Mouse (Mus musculus): Measurements from ENCODE around the gene Steap3.

Steap3 gene

DNA sequence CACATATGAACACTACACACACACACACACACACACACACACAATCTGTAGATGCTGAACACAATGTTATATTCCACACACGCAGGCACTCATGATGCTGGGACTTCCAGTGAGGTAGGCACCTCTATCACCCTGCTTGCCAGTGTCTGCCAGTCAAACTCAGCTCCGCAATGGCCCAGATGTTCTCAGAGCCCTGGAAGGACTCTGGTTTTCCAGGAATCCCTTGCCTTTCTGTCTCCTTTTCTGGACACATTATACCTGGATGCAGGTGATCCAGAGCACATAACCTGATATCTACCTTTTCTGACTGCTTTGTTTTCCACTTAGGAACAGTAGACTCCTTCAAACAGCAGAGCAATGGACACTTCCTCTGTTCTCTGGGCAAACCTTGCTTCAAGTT, 75.8 kb downstream of the Steap3 start:
- DNase-seq = no peak

DNA sequence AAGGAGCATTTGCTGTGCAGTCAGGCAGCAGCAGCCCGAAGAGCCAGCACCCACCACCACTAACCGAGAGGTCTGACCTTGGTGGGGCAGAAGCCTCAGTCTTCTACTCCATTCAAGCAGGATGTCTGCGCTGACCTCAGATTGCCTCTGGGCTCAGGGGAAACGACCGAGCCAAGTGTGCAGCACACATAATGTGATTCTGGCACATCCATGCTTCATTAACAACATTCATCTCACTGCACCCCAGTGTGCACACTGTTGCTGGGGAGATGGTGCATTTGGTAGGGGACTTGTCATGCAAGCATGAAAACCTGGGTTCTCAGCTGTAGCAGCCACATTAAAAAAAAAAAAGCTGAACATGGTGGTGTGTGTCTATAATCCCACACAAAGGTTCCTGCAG, 76.6 kb downstream of the Steap3 start:
- DNase-seq = no peak

- DNase-seq = no peak
Measured at GRCm38 (mm10) chr1:120193586-120193985, 78.9 kb downstream of the Steap3 start.

- DNase-seq = no peak
Measured at GRCm38 (mm10) chr1:120192321-120192720, 80.2 kb downstream of the Steap3 start.

GRCm38 (mm10) chr1:120190946-120191345, 81.6 kb downstream of the Steap3 start:
- no peak for DNase-seq

DNA sequence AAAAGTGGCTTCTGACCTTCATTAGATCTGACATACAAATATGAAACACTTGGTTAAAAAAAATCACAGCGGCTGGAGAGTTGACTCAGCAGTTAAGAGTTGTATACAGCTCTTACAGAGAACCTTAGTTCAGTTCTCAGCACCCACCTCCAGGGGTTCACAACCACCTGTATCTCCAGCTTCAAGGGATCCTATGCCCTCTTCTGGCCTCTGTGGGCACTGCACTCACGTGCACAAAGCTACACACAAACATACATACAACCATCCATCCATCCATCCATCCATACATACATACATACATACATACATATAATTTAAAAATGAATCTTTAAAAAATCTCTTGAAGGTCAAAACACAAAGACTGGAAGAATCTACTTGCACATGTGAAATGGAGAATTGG, 82.2 kb downstream of the Steap3 start:
- no peak for DNase-seq

DNA sequence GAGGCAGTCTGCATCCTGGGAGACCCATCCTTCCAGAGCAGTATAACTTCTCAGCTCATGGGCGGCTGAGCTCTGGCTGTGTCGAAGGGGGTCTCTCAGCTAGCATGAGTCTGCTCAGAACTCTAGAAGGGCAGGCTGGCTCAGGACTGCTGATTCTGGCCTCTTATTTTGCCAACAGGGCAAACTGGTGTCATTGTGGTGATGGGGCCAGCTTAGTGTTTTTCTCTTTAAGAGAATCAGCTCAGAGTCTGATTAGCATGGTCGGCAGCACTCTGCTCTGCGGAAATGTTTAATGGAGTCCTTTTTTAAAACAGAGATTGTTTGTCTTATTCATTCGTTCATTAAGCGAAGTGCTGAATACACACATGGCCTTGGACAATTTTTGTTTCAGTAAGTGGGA, 83.3 kb downstream of the Steap3 start:
- DNase-seq = peak; percentile 7

DNA sequence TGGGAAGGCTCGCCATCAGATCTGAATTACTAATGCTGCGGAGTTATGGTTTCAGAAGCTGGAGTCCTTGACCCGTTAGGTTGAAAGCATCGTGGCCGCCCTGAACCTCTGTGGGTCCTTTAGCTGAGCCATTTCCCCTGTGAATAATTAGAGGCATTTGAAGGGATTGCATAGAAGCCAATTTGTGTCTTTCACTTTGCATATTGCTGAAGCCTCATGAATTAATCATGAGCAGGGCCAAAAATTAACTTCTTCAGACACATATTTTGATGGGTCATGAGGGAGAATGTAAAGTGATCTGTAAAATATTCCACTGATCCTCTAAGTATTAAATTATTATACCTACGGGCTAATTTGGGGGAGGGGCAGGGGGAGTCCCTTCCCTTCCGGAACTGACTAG, 85.4 kb downstream of the Steap3 start:
- DNase-seq = no peak

DNA sequence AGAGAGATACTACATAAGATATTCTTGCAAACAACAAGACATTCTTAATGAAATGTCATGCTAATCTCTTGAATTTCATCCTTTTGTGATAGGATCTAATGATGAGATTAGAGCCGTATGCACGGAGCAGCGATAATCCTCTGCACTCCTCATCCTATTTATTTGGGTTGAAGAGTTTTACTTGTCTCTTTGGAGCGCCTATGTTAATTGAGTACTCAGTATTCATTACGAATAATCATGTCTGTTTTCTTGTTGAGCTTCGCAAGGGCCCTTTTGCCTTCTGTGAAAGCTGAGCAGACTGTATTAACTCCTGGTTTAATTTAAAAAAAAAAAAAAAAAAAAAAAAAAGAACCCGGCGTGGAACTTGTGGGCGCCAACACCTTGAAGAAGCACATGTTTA, 85.8 kb downstream of the Steap3 start:
- DNase-seq = no peak

DNA sequence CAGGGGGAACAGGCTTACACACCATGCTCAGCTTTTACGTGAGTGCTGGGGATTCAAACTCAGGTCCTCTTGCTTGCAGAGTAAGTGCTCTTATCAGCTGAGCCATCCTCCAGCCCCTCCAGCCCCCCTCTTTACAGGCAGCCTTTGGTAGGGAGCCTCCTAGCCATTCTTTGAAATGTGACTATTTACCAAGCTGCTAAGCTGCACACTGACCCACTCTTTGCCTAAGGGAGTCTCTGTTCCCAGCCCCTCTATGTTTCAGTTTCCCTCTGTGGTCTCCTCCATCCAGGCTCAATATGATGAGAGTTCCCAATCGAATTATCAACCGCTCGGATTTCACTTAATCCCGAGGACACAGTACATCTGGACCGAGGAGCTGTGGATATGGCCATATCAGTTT, 86.3 kb downstream of the Steap3 start:
- DNase-seq = no peak

- DNase-seq = no peak
Measured at GRCm38 (mm10) chr1:120177141-120177540, 95.4 kb downstream of the Steap3 start.

- DNase-seq = no peak
Measured at GRCm38 (mm10) chr1:120176313-120176712, 96.2 kb downstream of the Steap3 start.

- DNase-seq = no peak
Measured at GRCm38 (mm10) chr1:120174991-120175390, 97.5 kb downstream of the Steap3 start.

GRCm38 (mm10) chr1:120171819-120172521, 100.5 kb downstream of the Steap3 start:
- peak; percentile 21 for DNase-seq

GRCm38 (mm10) chr1:120170307-120170706, 102.2 kb downstream of the Steap3 start:
- DNase-seq = no peak

DNA sequence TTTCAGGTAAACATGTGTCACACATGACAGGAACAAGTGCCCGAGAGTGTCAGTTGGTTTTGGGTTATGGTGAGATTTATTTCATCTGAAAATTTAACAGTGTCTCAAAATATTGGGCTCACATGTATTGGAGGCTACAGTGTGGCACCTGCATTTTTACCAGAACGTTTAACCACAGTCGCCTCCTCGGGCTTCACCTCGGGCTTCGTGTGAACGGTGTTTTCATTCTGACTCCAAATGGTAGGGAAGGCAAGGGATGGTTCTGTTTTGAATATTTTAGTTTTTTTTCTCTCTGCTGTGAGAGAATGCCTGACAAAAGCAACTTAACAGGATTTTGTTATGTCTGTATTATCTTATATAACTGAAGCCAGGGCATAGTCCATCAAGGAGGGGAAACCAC, 103.8 kb downstream of the Steap3 start:
- no peak for DNase-seq

GRCm38 (mm10) chr1:120168016-120168415, 104.5 kb downstream of the Steap3 start:
- DNase-seq = no peak

GRCm38 (mm10) chr1:120162616-120163015, 109.9 kb downstream of the Steap3 start:
- DNase-seq = no peak

DNA sequence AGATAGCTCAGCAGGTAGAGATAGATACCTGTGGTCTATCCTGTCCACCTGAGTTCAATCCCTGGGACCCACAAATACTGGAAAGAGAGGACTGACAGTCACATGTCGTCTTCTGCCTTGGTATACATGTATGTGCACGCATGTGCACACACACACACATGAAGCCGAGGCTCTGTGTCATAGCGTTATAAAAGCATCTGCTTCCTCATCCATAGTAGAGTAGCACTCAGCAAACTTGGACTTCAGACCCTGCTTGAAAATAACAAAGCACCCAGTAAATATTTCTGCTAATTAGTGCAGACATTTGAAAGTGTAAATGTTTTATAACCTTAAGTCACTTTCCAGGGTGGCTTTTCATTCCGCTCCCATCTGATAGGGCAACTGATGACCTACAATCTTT, 111.0 kb downstream of the Steap3 start:
- DNase-seq = no peak

- no peak for DNase-seq
Measured at GRCm38 (mm10) chr1:120158474-120159127, 113.9 kb downstream of the Steap3 start.

DNA sequence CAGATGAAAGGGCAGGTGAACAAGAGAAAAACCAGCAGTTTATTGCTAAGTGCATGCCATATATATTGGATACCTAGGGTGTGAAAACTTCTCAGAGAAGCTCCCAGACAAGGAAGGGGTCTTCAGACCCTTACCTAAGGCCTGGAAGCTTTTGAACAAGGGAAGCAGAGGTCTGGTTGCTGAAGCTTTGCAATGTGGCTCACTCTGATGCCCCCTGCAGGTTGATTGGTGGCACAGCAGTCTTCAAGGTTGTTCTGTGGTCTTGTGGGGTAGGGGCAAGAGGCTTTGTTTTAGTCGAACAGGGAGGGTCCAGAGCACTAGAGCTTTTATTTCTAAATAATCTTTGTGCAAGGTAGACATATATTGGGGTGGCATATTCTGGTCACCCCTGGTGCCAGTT, 117.2 kb downstream of the Steap3 start:
- DNase-seq = peak; percentile 35

GRCm38 (mm10) chr1:120154232-120154631, 118.3 kb downstream of the Steap3 start:
- peak; percentile 26 for DNase-seq

DNA sequence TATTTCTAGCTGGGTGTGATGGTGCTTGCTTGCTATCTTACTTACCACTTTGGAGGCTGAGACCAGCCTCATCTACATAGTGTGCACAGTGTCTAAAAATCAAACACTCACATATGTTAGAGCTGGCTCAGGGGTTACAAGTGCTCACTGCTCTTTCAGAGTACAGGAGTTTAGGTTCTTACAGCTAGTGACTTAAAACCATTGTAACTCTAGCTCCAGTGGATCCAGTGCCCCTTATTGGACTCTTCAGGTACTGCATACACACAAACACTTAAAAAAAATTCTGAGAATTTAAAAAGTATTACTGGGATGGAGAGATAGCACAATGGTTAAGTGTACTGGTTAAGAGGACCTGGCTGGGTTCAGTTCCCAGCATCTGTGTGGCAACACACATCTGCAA, 125.5 kb downstream of the Steap3 start:
- no peak for DNase-seq

DNA sequence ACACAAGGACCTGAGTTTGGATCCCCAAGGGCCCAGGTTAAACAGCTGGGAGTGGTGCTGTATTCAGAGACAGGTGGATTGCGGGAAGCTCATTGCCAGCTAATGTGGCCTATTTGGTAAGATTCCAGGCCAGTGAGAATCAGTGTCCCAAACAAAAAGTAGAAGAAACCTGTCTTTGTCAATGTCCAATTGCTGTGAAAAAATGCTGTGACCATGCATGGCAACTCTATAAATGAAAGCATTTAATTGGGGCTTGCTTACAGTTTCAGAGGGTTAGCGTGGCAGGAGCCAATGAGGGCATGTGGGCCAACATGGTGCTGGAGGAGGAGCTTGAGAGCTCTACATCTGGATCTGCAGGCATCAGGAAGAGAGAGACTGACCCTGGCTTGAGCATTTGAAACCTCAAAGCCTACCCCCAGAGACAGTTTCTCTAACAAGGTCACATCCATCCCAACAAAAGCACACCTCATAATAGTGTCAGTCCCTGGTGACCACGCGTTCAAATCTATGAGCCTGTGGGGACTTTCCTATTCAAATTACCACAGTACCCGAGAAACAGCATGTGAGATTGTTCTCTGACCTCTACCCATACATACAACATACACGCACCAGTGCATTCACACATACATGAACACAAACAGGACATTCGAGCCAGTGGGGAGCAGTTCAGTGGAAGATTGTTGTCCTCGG, 126.8 kb downstream of the Steap3 start:
- DNase-seq = no peak
